31 mouse cellular contexts compared by ENCODE assay signal in genomic region chr3:69159501-69159900, GRCm38 (mm10). TPM values are rescaled to one million over a fixed set of nuclear protein-coding genes. Genes with fewer than 3 reads are reported as not detected.
DNase-seq lines count a peak whose midpoint lies in the region; ATAC-seq lines count a peak whose summit lies in the region.
"Had no signal": no experiment of that assay in that cellular context is flagged by ENCODE, and none has a peak within 500 bp of the region (broad histone marks: within the 10 kb centered on the region; RNA-seq: fewer than 3 reads in every experiment).

No protein-coding gene starts in this region.

- no peak overlapping the region for H3K4me2 ChIP-seq in midbrain, embryonic 14.5 days (ENCODE audit: low read length)
- H3K4me2 ChIP-seq: forebrain, embryonic 13.5 days; heart, embryonic 12.5 days; hindbrain, embryonic 14.5 days; kidney, embryonic 15.5 days; limb, embryonic 12.5 days; liver, embryonic 15.5 days; lung, embryonic 14.5 days; midbrain, embryonic 11.5 days; neural tube, embryonic 15.5 days; stomach, embryonic 15.5 days had no signal

- H3K27ac ChIP-seq in midbrain, embryonic 14.5 days (replicated peaks; ENCODE audit: low read depth, low read length), result no peak overlapping the region
- H3K27ac ChIP-seq: forebrain, embryonic 13.5 days; heart, adult 2 months; hindbrain, embryonic 14.5 days; kidney, embryonic 15.5 days; layer of hippocampus, adult 2 months; left cerebral cortex, adult 2 months; limb, embryonic 12.5 days; liver, embryonic 15.5 days; neural tube, embryonic 15.5 days; stomach, embryonic 15.5 days had no signal

- no peaks in the 10 kb centered on the region for H3K36me3 ChIP-seq in midbrain, embryonic 14.5 days (ENCODE audit: control insufficient read depth, insufficient read depth, low read length)
- H3K36me3 ChIP-seq: heart, embryonic 12.5 days; kidney, embryonic 15.5 days; limb, embryonic 12.5 days; liver, embryonic 15.5 days; neural tube, embryonic 15.5 days; stomach, embryonic 15.5 days had no signal

- 82% methylated on average over 2 of the region's 2 CpGs for WGBS in midbrain, embryonic 14.5 days

- ATAC-seq in granulocyte monocyte progenitor cell, adult 5-6 weeks (replicated peaks; ENCODE audit: poor library complexity, severe bottlenecking), result no peak
- ATAC-seq in midbrain, embryonic 14.5 days (ENCODE audit: low FRiP score, low TSS enrichment), result no peak
- ATAC-seq: forebrain, embryonic 13.5 days had no signal

- H3K9me3 ChIP-seq in midbrain, embryonic 14.5 days (ENCODE audit: control insufficient read depth, low read length), result no peaks in the 10 kb centered on the region
- H3K9me3 ChIP-seq: forebrain, embryonic 13.5 days; heart, embryonic 12.5 days; kidney, embryonic 15.5 days; limb, embryonic 12.5 days; liver, embryonic 15.5 days; neural tube, embryonic 15.5 days; stomach, embryonic 15.5 days had no signal

- no peaks in the 10 kb centered on the region for H3K27me3 ChIP-seq in midbrain, embryonic 14.5 days (ENCODE audit: control insufficient read depth, insufficient read depth, low read length)
- H3K27me3 ChIP-seq: CH12.LX; forebrain, embryonic 13.5 days; heart, embryonic 12.5 days; kidney, embryonic 15.5 days; limb, embryonic 12.5 days; liver, embryonic 15.5 days; neural tube, embryonic 15.5 days; stomach, embryonic 15.5 days had no signal

- H3K4me3 ChIP-seq in midbrain, embryonic 14.5 days (replicated peaks; ENCODE audit: low read depth, low read length), result no peak overlapping the region
- H3K4me3 ChIP-seq: erythroblast, embryonic 14.5 days; forebrain, embryonic 13.5 days; heart, adult 2 months; heart, embryonic 12.5 days; kidney, embryonic 15.5 days; layer of hippocampus, adult 2 months; left cerebral cortex, adult 2 months; limb, embryonic 12.5 days; liver, embryonic 15.5 days; neural tube, embryonic 15.5 days; stomach, embryonic 15.5 days had no signal

- intact Hi-C loops in heart, postnatal 36 days (cut with DNase I), result no loop called here

- H3K9ac ChIP-seq in midbrain, embryonic 14.5 days (replicated peaks; ENCODE audit: low read length), result no peak overlapping the region
- H3K9ac ChIP-seq: forebrain, embryonic 13.5 days; heart, embryonic 12.5 days; hindbrain, embryonic 14.5 days; kidney, embryonic 15.5 days; limb, embryonic 12.5 days; liver, embryonic 15.5 days; lung, embryonic 14.5 days; neural tube, embryonic 15.5 days; stomach, embryonic 15.5 days had no signal

- H3K4me1 ChIP-seq in midbrain, embryonic 14.5 days (ENCODE audit: control insufficient read depth, insufficient read depth, low read length), result no peaks in the 10 kb centered on the region
- H3K4me1 ChIP-seq: forebrain, embryonic 13.5 days; heart, embryonic 12.5 days; kidney, embryonic 15.5 days; liver, embryonic 15.5 days; neural tube, embryonic 15.5 days; stomach, embryonic 15.5 days had no signal

- peak; percentile 76 for DNase-seq in heart, adult 11 months
- no peak for DNase-seq in heart, postnatal 36 days
- peak; percentile 70 for DNase-seq in CD4-positive helper T cell, adult 2 months (ENCODE audit: low read depth, low spot score)
- peak; percentile 74 for DNase-seq in T-cell, adult 2 months (ENCODE audit: low spot score)
- DNase-seq in naive thymus-derived CD4-positive, alpha-beta T cell, adult 2 months (ENCODE audit: low read depth), result peak; percentile 66
- DNase-seq in midbrain, embryonic 14.5 days, result no peak
- DNase-seq: adrenal gland, postnatal 14 days; cerebellum, adult 11 months; cerebellum, adult 9-11 months; gastrocnemius, postnatal 25 days; heart, adult 2 months; kidney, adult 18-20 months; kidney, postnatal 25 days; lung, embryonic 14.5 days; lung, postnatal 14 days; right cerebral cortex, adult 18-20 months; thymus, postnatal 14 days had no signal

RNA-seq across cellular contexts. Expression of gene Kpna4, which starts 32.6 kb away (rescaled TPM):
- total RNA-seq in heart, postnatal 36 days (2021), result 10 to 100 TPM; 86.3 to 95.6 TPM
- 51.9 and 55.0 TPM in 2 replicates for total RNA-seq in granulocyte monocyte progenitor cell, adult 5-6 weeks (2014; fragmentation: Nextera tagmentation)
- total RNA-seq in granulocyte monocyte progenitor cell, adult 5-6 weeks (2017), result 59.9 and 61.4 TPM in 2 replicates
- 33.2 and 45.5 TPM in 2 replicates for polyA plus RNA-seq in midbrain, embryonic 14.5 days (2014; fragmentation: Nextera tagmentation; extraction: Ambion mirVana)

Comparison
In these comparisons a context has a peak if more than half of its experiments do, and no peak if none do; other contexts are left out.
1. DNase-seq: peak in heart, adult 11 months (single experiment), CD4-positive helper T cell, adult 2 months (single experiment), T-cell, adult 2 months (single experiment) and naive thymus-derived CD4-positive, alpha-beta T cell, adult 2 months (single experiment); none in heart, postnatal 36 days (0 of 2) and midbrain, embryonic 14.5 days (single experiment).